Mouse (Mus musculus) cerebellum, adult 18-20 months (tissue): Measurements from ENCODE around the gene Adsl.

Experiments
- DNase-seq, 2 experiments: peaks; one replicate each; pipeline ENCODE4 v3.0.0; 2021

Adsl gene

DNA sequence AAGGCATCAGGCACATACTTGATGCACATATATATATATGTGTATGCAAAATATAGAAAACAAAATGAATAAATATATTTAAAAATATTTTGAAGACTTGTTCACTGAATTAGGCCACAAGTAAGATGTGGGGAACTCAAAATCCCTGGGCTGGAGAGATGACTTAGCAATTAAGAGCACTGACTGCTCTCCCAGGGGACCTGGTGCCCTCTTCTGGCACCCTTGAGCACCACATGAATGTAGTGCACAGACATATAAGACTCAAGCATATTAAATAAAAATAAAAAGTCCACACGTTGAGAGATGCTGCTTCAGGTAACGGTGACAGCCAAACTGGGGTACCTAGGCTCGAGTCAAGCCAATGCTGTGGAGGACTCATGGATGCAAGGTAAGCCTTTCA, 2.4 kb upstream of the Adsl start:
- peak in 1 of 2 experiments; percentile 15 for DNase-seq

DNA sequence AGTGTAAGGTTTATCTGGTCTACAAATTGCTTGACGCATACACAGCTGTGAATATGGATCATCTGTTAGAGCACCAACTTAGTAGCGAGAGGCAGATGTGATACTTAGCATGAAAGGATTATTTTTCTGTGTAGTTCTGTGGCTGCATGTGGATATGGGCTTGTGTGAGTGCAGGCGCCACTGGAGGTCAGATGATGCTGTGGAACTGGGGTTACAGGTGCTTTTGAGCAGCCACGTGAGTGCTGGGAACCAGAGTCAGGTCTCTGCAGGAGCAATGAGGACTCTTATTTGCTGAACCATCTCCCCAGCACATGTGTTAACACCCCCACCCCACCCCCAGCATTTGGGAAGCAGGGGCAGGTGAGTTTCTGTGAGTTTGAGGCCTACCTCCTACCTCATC, 1.1 kb downstream of the Adsl start:
- DNase-seq = no peak

DNA sequence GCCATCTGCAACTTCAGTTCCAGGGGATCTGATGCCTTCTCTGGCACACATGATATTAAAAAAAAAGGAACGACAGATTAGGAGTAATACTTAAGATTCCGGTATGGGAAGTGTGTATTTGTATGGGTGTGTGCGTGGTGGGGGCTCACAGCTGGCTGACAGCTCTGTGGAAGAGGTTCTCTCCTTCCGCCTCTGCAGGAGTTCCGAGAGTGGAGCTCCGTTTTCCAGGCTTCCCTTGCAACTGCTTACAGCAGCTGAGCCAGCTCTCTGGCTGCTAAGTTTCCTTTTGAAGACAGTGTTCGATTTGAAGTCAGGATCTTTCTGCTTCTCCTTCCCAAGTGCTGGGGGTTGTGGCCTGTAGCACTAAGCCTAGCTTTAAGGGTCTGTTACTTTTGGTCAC, 1.8 kb downstream of the Adsl start:
- no peak for DNase-seq

- DNase-seq = no peak
Measured at GRCm38 (mm10) chr15:80953971-80954370, 5.7 kb downstream of the Adsl start.

- no peak for DNase-seq
Measured at GRCm38 (mm10) chr15:80954861-80955260, 6.6 kb downstream of the Adsl start.

GRCm38 (mm10) chr15:80955836-80956438, 7.6 kb downstream of the Adsl start:
- no peak for DNase-seq

GRCm38 (mm10) chr15:80969371-80969770, 21.1 kb downstream of the Adsl start:
- no peak for DNase-seq

GRCm38 (mm10) chr15:80974311-80974710, 26.0 kb downstream of the Adsl start:
- DNase-seq = no peak

DNA sequence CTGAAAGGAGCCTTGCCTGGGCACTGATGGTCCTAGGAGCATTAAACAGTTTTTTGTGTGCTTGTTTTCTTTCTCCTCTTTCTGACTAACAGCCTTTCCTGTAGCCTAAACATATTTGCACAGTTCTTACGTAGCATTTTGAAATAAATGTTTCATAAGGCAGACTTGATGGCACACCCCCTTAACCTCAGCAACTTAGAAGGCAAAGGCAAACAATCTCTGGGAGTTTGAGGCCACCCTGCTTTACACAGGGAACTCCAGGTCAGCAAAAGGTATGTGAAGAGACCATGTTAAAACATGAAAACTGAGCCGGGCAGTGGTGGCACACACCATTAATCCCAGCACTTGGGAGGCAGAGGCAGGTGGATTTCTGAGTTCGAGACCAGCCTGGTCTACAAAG, 27.4 kb downstream of the Adsl start:
- no peak for DNase-seq

DNA sequence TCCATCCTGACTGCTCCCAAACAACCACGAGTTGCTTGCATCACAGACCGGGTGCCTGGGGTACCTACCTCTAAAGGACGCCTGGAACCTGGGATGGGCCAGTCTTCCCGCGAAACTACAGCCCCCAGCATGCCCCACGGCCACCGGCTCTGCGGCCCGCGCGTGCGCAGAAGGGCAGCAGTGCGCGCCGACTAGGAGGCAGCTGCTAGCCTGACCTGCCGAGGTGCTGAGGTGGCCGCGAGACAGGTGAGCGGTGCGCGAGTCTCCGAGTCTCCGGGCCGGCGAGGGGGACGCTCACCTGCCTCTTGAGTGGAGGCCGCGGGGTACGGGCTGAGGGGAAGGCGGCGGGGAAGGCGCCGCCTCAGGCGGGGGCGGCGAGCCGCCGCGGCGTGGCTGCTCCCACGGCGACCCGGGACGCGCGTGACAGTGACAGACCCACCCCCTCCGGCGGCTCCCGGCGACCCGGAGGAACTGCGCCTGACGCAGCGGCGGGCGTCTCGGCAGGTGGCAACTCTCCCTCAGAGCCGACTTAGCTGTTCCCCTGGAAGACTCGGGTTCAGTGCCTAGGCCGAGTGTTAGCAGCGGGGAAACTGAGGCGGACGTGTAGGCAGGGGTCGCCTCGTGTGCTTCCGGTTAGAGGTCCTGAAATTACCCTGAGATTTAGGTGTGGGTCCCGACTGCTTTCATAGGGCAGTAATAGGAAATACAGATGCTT, 29.5 kb downstream of the Adsl start, which contains the start of gene Sgsm3:
Sgsm3 (plus strand) TSS at position 146 of the 715 bp plus-strand sequence.
- DNase-seq = peak; percentile 92 to 94

GRCm38 (mm10) chr15:80979611-80980010, 31.3 kb downstream of the Adsl start:
- no peak for DNase-seq

GRCm38 (mm10) chr15:80981176-80981575, 32.9 kb downstream of the Adsl start:
- DNase-seq = no peak

- no peak for DNase-seq
Measured at GRCm38 (mm10) chr15:80983264-80983663, 35.0 kb downstream of the Adsl start.

GRCm38 (mm10) chr15:80988331-80988730, 40.0 kb downstream of the Adsl start:
- DNase-seq = no peak

GRCm38 (mm10) chr15:80989712-80990111, 41.4 kb downstream of the Adsl start:
- no peak for DNase-seq

- no peak for DNase-seq
Measured at GRCm38 (mm10) chr15:80994959-80995358, 46.7 kb downstream of the Adsl start.

- DNase-seq = no peak
Measured at GRCm38 (mm10) chr15:80996090-80996835, 48.0 kb downstream of the Adsl start.

DNA sequence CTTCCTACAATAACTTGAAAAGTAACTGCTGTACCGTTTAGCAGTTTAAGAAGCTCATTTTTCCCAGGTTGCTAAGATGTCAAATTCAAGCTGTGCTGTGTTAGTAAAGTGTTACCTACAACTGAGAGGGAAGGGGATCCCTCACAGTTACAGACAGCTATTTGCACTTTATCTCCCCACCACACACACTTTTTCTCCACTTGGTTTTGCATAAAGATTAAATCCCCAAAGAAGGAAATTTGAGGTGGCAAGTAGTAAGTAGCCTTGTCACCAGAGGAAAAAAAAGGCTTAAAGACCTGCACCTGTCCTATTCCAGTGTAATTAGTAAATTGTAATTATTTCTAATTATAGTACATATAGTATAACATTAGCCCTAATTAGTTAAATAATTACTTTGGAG, 48.8 kb downstream of the Adsl start:
- no peak for DNase-seq

- DNase-seq = no peak
Measured at GRCm38 (mm10) chr15:81000419-81001138, 52.3 kb downstream of the Adsl start.

- peak; percentile 60 for DNase-seq
Measured at GRCm38 (mm10) chr15:81006127-81006735, 57.9 kb downstream of the Adsl start.

- DNase-seq = no peak
Measured at GRCm38 (mm10) chr15:81007339-81007738, 59.0 kb downstream of the Adsl start.

DNA sequence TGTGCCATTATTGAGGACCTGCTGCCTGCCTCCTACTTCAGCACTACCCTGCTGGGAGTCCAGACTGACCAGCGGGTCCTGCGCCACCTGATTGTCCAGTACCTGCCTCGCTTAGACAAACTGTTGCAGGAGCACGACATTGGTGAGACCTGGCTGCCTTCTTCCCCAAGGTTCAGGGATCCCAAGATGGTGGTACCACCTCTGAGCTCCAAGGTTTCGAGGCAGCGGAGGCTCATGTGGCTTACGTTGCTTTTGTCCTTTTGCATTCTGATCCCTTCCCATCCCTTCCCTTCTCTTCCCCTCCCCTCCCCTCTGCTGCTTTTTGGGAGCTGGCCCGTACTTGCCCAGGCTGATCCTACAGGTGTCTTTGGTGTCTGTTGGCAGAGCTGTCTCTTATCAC, 59.6 kb downstream of the Adsl start:
- DNase-seq = no peak

DNA sequence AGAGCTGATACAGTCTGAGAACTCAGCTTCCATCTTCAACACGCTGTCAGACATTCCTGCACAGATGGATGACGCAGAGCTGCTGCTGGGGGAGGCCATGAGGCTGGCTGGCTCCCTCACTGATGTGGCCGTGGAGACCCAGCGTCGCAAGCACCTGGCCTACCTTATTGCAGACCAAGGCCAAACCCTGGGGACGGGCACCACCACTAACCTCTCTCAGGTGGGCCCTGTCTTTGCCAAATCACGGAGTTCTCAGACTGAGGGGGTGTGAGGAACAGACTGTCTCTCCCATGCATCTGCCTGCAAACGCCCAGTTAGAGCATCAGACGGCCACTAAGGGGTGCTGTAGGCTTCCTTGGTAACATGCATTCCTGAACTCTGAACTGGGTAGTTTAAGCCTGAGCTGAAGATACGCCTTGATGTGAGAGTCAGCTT, 60.4 kb downstream of the Adsl start:
- no peak for DNase-seq
